Mouse (Mus musculus): ENCODE data around the gene Rnase4. TPM values are rescaled to one million over a fixed set of nuclear protein-coding genes. Genes with fewer than 3 reads are reported as not detected.
A peak's percentile ranks its signal among the peaks of the same experiment; 100 is the strongest.

The Rnase4 gene
- polyA plus RNA-seq, 1 experiment from 2014 or later = 48.2 TPM

- Histone ChIP-seq H3K9ac (ENCODE audit: low read depth, low read length) (no peak overlapping the region), H3K4me3 (replicated peaks; ENCODE audit: low read depth, low read length) (no peak overlapping the region), H3K4me1 (replicated peaks; ENCODE audit: insufficient read depth, low read length) (peaks cover 5% of the 10 kb centered on the region; the same call in 1 of the 2 replicates), H3K27me3 (ENCODE audit: insufficient read depth, low read length) (no peaks in the 10 kb centered on the region), H3K4me2 (ENCODE audit: low read length) (no peak overlapping the region), H3K9me3 (replicated peaks; ENCODE audit: low read length) (no peaks in the 10 kb centered on the region), H3K27ac (no peak overlapping the region), H3K36me3 (ENCODE audit: insufficient read depth, low read length) (no peaks in the 10 kb centered on the region)
- TF ChIP-seq CTCF (IDR thresholded peaks at IDR 0.05; ENCODE audit: low read depth) = no peak
- DNase-seq (ENCODE audit: low spot score) = no peak
- 85% methylated on average over 1 of the region's 1 CpGs for WGBS
- no peak for ATAC-seq (replicated peaks; ENCODE audit: low FRiP score, low read depth)
Measured at GRCm38 (mm10) chr14:51079180-51079579, 11.7 kb upstream of the Rnase4 start.

GRCm38 (mm10) chr14:51081035-51081434 lies 9.8 kb upstream of the Rnase4 start:
- Histone ChIP-seq H3K4me3 (replicated peaks; ENCODE audit: low read depth, low read length) (no peak overlapping the region), H3K27ac (no peak overlapping the region), H3K4me2 (ENCODE audit: low read length) (no peak overlapping the region), H3K9me3 (replicated peaks; ENCODE audit: low read length) (no peaks in the 10 kb centered on the region), H3K36me3 (ENCODE audit: insufficient read depth, low read length) (no peaks in the 10 kb centered on the region), H3K9ac (ENCODE audit: low read depth, low read length) (no peak overlapping the region), H3K27me3 (ENCODE audit: insufficient read depth, low read length) (no peaks in the 10 kb centered on the region), H3K4me1 (replicated peaks; ENCODE audit: insufficient read depth, low read length) (peaks cover 5% of the 10 kb centered on the region; the same call in 1 of the 2 replicates)
- ATAC-seq (replicated peaks; ENCODE audit: low FRiP score, low read depth) (no peak), DNase-seq (ENCODE audit: low spot score) (no peak)
- no peak for TF ChIP-seq CTCF (IDR thresholded peaks at IDR 0.05; ENCODE audit: low read depth)
- 89% methylated on average over 2 of the region's 2 CpGs for WGBS

- Histone ChIP-seq H3K9me3 (replicated peaks; ENCODE audit: low read length) (no peaks in the 10 kb centered on the region), H3K4me1 (replicated peaks; ENCODE audit: insufficient read depth, low read length) (peaks cover 5% of the 10 kb centered on the region; the same call in 1 of the 2 replicates), H3K27me3 (ENCODE audit: insufficient read depth, low read length) (no peaks in the 10 kb centered on the region), H3K9ac (ENCODE audit: low read depth, low read length) (peak overlapping the region; percentile 58), H3K27ac (no peak overlapping the region), H3K4me2 (ENCODE audit: low read length) (peak overlapping the region; percentile 84), H3K4me3 (replicated peaks; ENCODE audit: low read depth, low read length) (peak overlapping the region; percentile 54), H3K36me3 (ENCODE audit: insufficient read depth, low read length) (no peaks in the 10 kb centered on the region)
- TF ChIP-seq CTCF (IDR thresholded peaks at IDR 0.05; ENCODE audit: low read depth) = no peak
- ATAC-seq (replicated peaks; ENCODE audit: low FRiP score, low read depth) (peak; percentile 75), DNase-seq (ENCODE audit: low spot score) (peak; percentile 65)
- 3% methylated on average over 38 of the region's 40 CpGs for WGBS
Measured at GRCm38 (mm10) chr14:51082599-51083581, 8.0 kb upstream of the Rnase4 start.

GRCm38 (mm10) chr14:51083805-51084204 lies 7.1 kb upstream of the Rnase4 start:
- no peak overlapping the region for H3K9ac ChIP-seq (ENCODE audit: low read depth, low read length)
- peaks cover 5% of the 10 kb centered on the region; the same call in 1 of the 2 replicates for H3K4me1 ChIP-seq (replicated peaks; ENCODE audit: insufficient read depth, low read length)
- peak overlapping the region; percentile 84 for H3K4me2 ChIP-seq (ENCODE audit: low read length)
- no peaks in the 10 kb centered on the region for H3K36me3 ChIP-seq (ENCODE audit: insufficient read depth, low read length)
- 26% methylated on average over 7 of the region's 7 CpGs for WGBS
- DNase-seq (ENCODE audit: low spot score) (no peak), ATAC-seq (replicated peaks; ENCODE audit: low FRiP score, low read depth) (no peak)
- 0 out of 2 replicates have a peak overlapping the region, but pooled peaks have one; percentile 54 for H3K4me3 ChIP-seq (replicated peaks; ENCODE audit: low read depth, low read length)
- H3K9me3 ChIP-seq (replicated peaks; ENCODE audit: low read length) = no peaks in the 10 kb centered on the region
- no peaks in the 10 kb centered on the region for H3K27me3 ChIP-seq (ENCODE audit: insufficient read depth, low read length)
- no peak for TF ChIP-seq CTCF (IDR thresholded peaks at IDR 0.05; ENCODE audit: low read depth)
- H3K27ac ChIP-seq = no peak overlapping the region

GRCm38 (mm10) chr14:51085086-51085485 lies 5.8 kb upstream of the Rnase4 start:
- Histone ChIP-seq H3K36me3 (ENCODE audit: insufficient read depth, low read length) (no peaks in the 10 kb centered on the region), H3K4me1 (replicated peaks; ENCODE audit: insufficient read depth, low read length) (peaks cover 5% of the 10 kb centered on the region; the same call in 1 of the 2 replicates), H3K27me3 (ENCODE audit: insufficient read depth, low read length) (no peaks in the 10 kb centered on the region), H3K4me2 (ENCODE audit: low read length) (no peak overlapping the region), H3K4me3 (replicated peaks; ENCODE audit: low read depth, low read length) (no peak overlapping the region), H3K9ac (ENCODE audit: low read depth, low read length) (no peak overlapping the region), H3K9me3 (replicated peaks; ENCODE audit: low read length) (no peaks in the 10 kb centered on the region), H3K27ac (no peak overlapping the region)
- ATAC-seq (replicated peaks; ENCODE audit: low FRiP score, low read depth) = no peak
- DNase-seq (ENCODE audit: low spot score) = no peak
- no peak for TF ChIP-seq CTCF (IDR thresholded peaks at IDR 0.05; ENCODE audit: low read depth)
- WGBS = 73% methylated on average over 2 of the region's 2 CpGs

- no peak overlapping the region for H3K9ac ChIP-seq (ENCODE audit: low read depth, low read length)
- DNase-seq (ENCODE audit: low spot score) (no peak), ATAC-seq (replicated peaks; ENCODE audit: low FRiP score, low read depth) (no peak)
- no peak overlapping the region for H3K4me3 ChIP-seq (replicated peaks; ENCODE audit: low read depth, low read length)
- no peak for TF ChIP-seq CTCF (IDR thresholded peaks at IDR 0.05; ENCODE audit: low read depth)
- H3K36me3 ChIP-seq (ENCODE audit: insufficient read depth, low read length) = no peaks in the 10 kb centered on the region
- H3K9me3 ChIP-seq (replicated peaks; ENCODE audit: low read length) = no peaks in the 10 kb centered on the region
- no peak overlapping the region for H3K4me2 ChIP-seq (ENCODE audit: low read length)
- no peak overlapping the region for H3K27ac ChIP-seq
- WGBS = 82% methylated on average over 4 of the region's 4 CpGs
- no peaks in the 10 kb centered on the region for H3K27me3 ChIP-seq (ENCODE audit: insufficient read depth, low read length)
- H3K4me1 ChIP-seq (replicated peaks; ENCODE audit: insufficient read depth, low read length) = peaks cover 5% of the 10 kb centered on the region; the same call in 1 of the 2 replicates
Measured at GRCm38 (mm10) chr14:51085911-51086310, 5.0 kb upstream of the Rnase4 start.

All from kidney, postnatal 0 days (tissue).